ENCODE assay signal across 21 mouse cellular contexts in genomic region chr2:50417643-50418042, GRCm38 (mm10).
A peak's percentile ranks its signal among the peaks of the same experiment; 100 is the strongest.
DNase-seq lines count a peak whose midpoint lies in the region; ATAC-seq lines count a peak whose summit lies in the region.
"Had no signal": no experiment of that assay in that cellular context is flagged by ENCODE, and none has a peak within 500 bp of the region (broad histone marks: within the 10 kb centered on the region; RNA-seq: fewer than 3 reads in every experiment).

No protein-coding gene starts in this region.

- no peaks in the 10 kb centered on the region for H3K27me3 ChIP-seq in embryonic facial prominence, embryonic 14.5 days (replicated peaks; ENCODE audit: control insufficient read depth, insufficient read depth, low read length)
- no peaks in the 10 kb centered on the region for H3K27me3 ChIP-seq in embryonic facial prominence, embryonic 10.5 days (replicated peaks; ENCODE audit: low read depth, poor library complexity, severe bottlenecking)
- H3K27me3 ChIP-seq in neural tube, embryonic 15.5 days (replicated peaks): no peaks in the 10 kb centered on the region
- H3K27me3 ChIP-seq: embryonic facial prominence, embryonic 13.5 days; forebrain, embryonic 13.5 days; heart, embryonic 15.5 days; hindbrain, embryonic 15.5 days had no signal

- no peak for ATAC-seq in embryonic facial prominence, embryonic 14.5 days (ENCODE audit: low read depth)
- no peak for ATAC-seq in neural tube, embryonic 15.5 days (ENCODE audit: low FRiP score)
- ATAC-seq: CD4-positive, CD25-positive, alpha-beta regulatory T cell, adult 4 months; forebrain, embryonic 13.5 days had no signal

- H3K9ac ChIP-seq in embryonic facial prominence, embryonic 14.5 days (ENCODE audit: low read depth, low read length): no peak overlapping the region
- H3K9ac ChIP-seq in neural tube, embryonic 15.5 days (replicated peaks): no peak overlapping the region
- H3K9ac ChIP-seq: embryonic facial prominence, embryonic 13.5 days; forebrain, embryonic 13.5 days; heart, embryonic 15.5 days; hindbrain, embryonic 15.5 days had no signal

- WGBS in embryonic facial prominence, embryonic 14.5 days: 80% methylated on average over 5 of the region's 5 CpGs
- WGBS in embryonic facial prominence, embryonic 10.5 days: 89% methylated on average over 5 of the region's 5 CpGs
- 89% methylated on average over 5 of the region's 5 CpGs for WGBS in neural tube, embryonic 15.5 days

- H3K4me3 ChIP-seq in embryonic facial prominence, embryonic 14.5 days (ENCODE audit: low read depth, low read length): no peak overlapping the region
- no peak overlapping the region for H3K4me3 ChIP-seq in embryonic facial prominence, embryonic 10.5 days
- no peak overlapping the region for H3K4me3 ChIP-seq in neural tube, embryonic 15.5 days (replicated peaks)
- H3K4me3 ChIP-seq: embryonic facial prominence, embryonic 13.5 days; forebrain, embryonic 13.5 days; heart, embryonic 10.5 days; heart, embryonic 15.5 days; hindbrain, embryonic 15.5 days had no signal

- DNase-seq in embryonic facial prominence, embryonic 14.5 days (ENCODE audit: low spot score): peak; percentile 17
- no peak for DNase-seq in embryonic facial prominence, embryonic 10.5 days (ENCODE audit: low spot score)
- peak; percentile 5 for DNase-seq in ovary, postnatal 36 days (ENCODE audit: low spot score)
- no peak for DNase-seq in ovary, postnatal 14 days (ENCODE audit: low spot score)
- peak; percentile 19 for DNase-seq in lung, postnatal 36 days
- no peak for DNase-seq in kidney, adult 11 months
- DNase-seq: adrenal gland, postnatal 14 days; B cell, adult 2 months; cerebellum, adult 11-12 months; cerebellum, adult 9-10 months; cerebellum, postnatal 25 days; gastrocnemius, postnatal 36 days; heart, adult 11 months had no signal

- H3K27ac ChIP-seq in embryonic facial prominence, embryonic 14.5 days (replicated peaks; ENCODE audit: low read depth, low read length): no peak overlapping the region
- H3K27ac ChIP-seq in embryonic facial prominence, embryonic 10.5 days (replicated peaks): no peak overlapping the region
- H3K27ac ChIP-seq in neural tube, embryonic 15.5 days (replicated peaks): no peak overlapping the region
- H3K27ac ChIP-seq: embryonic facial prominence, embryonic 13.5 days; forebrain, embryonic 13.5 days; heart, embryonic 10.5 days; heart, embryonic 15.5 days; hindbrain, embryonic 15.5 days had no signal

- H3K4me1 ChIP-seq in embryonic facial prominence, embryonic 14.5 days (ENCODE audit: control insufficient read depth, insufficient read depth, low read length): no peaks in the 10 kb centered on the region
- H3K4me1 ChIP-seq in embryonic facial prominence, embryonic 10.5 days: no peaks in the 10 kb centered on the region
- no peaks in the 10 kb centered on the region for H3K4me1 ChIP-seq in neural tube, embryonic 15.5 days
- H3K4me1 ChIP-seq: embryonic facial prominence, embryonic 13.5 days; forebrain, embryonic 13.5 days; heart, embryonic 10.5 days; heart, embryonic 15.5 days; hindbrain, embryonic 15.5 days had no signal

- H3K36me3 ChIP-seq in embryonic facial prominence, embryonic 14.5 days (ENCODE audit: control insufficient read depth, insufficient read depth, low read length): no peaks in the 10 kb centered on the region
- no peaks in the 10 kb centered on the region for H3K36me3 ChIP-seq in embryonic facial prominence, embryonic 10.5 days (replicated peaks)
- H3K36me3 ChIP-seq in neural tube, embryonic 15.5 days: no peaks in the 10 kb centered on the region
- H3K36me3 ChIP-seq: embryonic facial prominence, embryonic 13.5 days; G1E; heart, embryonic 10.5 days; heart, embryonic 15.5 days; hindbrain, embryonic 15.5 days had no signal

- no peaks in the 10 kb centered on the region for H3K9me3 ChIP-seq in embryonic facial prominence, embryonic 14.5 days (ENCODE audit: control insufficient read depth, low read length)
- H3K9me3 ChIP-seq in embryonic facial prominence, embryonic 10.5 days: no peaks in the 10 kb centered on the region
- no peaks in the 10 kb centered on the region for H3K9me3 ChIP-seq in neural tube, embryonic 15.5 days (replicated peaks)
- H3K9me3 ChIP-seq: embryonic facial prominence, embryonic 13.5 days; forebrain, embryonic 13.5 days; heart, embryonic 10.5 days; heart, embryonic 15.5 days; hindbrain, embryonic 15.5 days had no signal

- no peak overlapping the region for H3K4me2 ChIP-seq in embryonic facial prominence, embryonic 14.5 days (ENCODE audit: low read depth, low read length)
- no peak overlapping the region for H3K4me2 ChIP-seq in neural tube, embryonic 15.5 days
- H3K4me2 ChIP-seq: embryonic facial prominence, embryonic 13.5 days; forebrain, embryonic 13.5 days; heart, embryonic 15.5 days; hindbrain, embryonic 15.5 days had no signal

Comparison
In these comparisons a context has a peak if more than half of its experiments do, and no peak if none do; other contexts are left out.
1. DNase-seq: peak in embryonic facial prominence, embryonic 14.5 days (single experiment), ovary, postnatal 36 days (single experiment) and lung, postnatal 36 days (single experiment); none in embryonic facial prominence, embryonic 10.5 days (single experiment), ovary, postnatal 14 days (single experiment) and kidney, adult 11 months (single experiment).